Mouse (Mus musculus): ENCODE measurements around the gene Osbp2.

DNA sequence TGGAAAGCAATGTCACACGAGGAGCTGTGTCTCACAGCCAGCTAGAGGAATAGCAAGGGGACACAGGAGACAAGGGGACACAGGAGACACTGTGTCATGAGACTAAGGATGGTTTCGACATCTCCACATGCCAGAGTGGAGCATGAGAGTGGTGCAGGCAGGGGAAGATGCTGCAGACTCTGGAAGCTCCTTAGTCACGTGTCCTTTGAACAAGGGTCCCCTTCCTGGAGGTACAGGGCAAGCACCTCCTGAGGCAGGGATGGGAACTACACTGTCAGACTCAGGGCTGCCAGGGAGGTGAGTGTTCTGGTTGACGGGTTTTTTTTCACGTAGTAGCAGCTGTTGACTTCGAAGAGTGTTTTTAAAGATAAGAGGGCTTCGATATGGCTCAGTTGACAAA lies 113.9 kb downstream of the Osbp2 start:
- TF ChIP-seq MAFK (IDR thresholded peaks at IDR 0.05; ENCODE audit: insufficient read depth, low read depth, low read length) (no peak), HCFC1 (IDR thresholded peaks at IDR 0.05; ENCODE audit: borderline replicate concordance, insufficient read depth, low read length) (no peak), CHD2 (IDR thresholded peaks at IDR 0.05; ENCODE audit: low read depth, low read length) (no peak), ZNF384 (IDR thresholded peaks at IDR 0.05; ENCODE audit: low read depth, low read length) (no peak)

All from ES-E14 (cell line).